Comparison of ENCODE assay signal across 8 mouse cellular contexts in the genomic region with DNA sequence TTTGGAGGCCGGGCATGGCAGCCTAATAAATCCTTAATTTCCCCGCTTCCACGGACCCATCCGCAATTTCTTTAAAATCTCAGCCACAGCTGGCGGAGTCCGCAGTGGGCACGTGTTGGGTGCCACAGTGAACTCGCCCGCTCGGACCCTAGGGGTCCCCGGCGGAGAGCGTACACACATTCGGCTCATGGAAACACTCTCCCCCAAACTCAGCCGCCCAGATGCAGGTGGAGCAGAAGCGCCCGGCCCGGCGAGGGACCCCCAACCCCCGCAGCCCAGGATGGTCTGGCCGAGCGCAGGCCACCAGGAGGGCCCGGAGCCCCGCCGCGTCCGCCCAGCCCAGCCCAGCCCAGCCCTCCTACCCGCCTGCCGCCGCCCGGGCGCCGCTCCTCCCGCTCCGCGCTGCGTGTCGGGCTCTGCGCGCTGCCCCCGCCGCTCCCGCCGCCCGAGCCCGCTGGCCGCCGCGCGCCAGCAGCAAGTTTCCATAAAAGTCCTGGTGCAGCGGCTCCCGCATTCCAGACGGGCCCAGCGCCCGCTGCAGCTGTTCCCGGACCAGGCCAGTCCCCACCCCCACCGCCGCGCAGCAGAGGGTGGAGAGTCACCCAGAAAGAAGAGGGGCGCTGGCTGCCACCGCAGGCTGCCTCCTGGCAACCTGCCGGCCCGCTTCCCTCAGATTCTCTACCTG. TPM values are rescaled to one million over a fixed set of nuclear protein-coding genes. Genes with fewer than 3 reads are reported as not detected.
DNase-seq lines count a peak whose midpoint lies in the region; ATAC-seq and TF ChIP-seq lines count a peak whose summit lies in the region.

No protein-coding gene starts in this region.

- 2% methylated on average over 43 of the region's 63 CpGs for WGBS in forebrain, embryonic 14.5 days

- H3K4me3 ChIP-seq in C2C12 (ENCODE audit: insufficient read depth, poor library complexity, severe bottlenecking) = peak overlapping the region; percentile 48
- H3K4me3 ChIP-seq in forebrain, embryonic 14.5 days (ENCODE audit: low read depth, low read length) = peak overlapping the region; percentile 50

- peaks cover 43% of the 10 kb centered on the region for H3K79me2 ChIP-seq in C2C12 (ENCODE audit: control insufficient read depth, insufficient read depth)

- intact Hi-C loops in heart, postnatal 14 days (cut with DNase I) = no loop called here

- H3ac ChIP-seq in C2C12 (ENCODE audit: control insufficient read depth, insufficient read length, low read depth) = peak overlapping the region; percentile 94

- no peak for TF ChIP-seq CTCF in C2C12 (IDR thresholded peaks at IDR 0.05; ENCODE audit: control insufficient read depth, insufficient read depth, insufficient read length)

- H3K27me3 ChIP-seq in C2C12 (ENCODE audit: control insufficient read depth, insufficient read depth, insufficient read length) = no peaks in the 10 kb centered on the region
- H3K27me3 ChIP-seq in forebrain, embryonic 14.5 days (replicated peaks; ENCODE audit: control insufficient read depth, insufficient read depth, low read length) = peaks cover 21% of the 10 kb centered on the region

- no peak overlapping the region for H3K27ac ChIP-seq in forebrain, embryonic 14.5 days (ENCODE audit: low read depth, low read length)

- no peaks in the 10 kb centered on the region for H3K9me3 ChIP-seq in forebrain, embryonic 14.5 days (replicated peaks; ENCODE audit: control insufficient read depth, low read length)

- peak overlapping the region; percentile 100 for H3K4me2 ChIP-seq in forebrain, embryonic 14.5 days (ENCODE audit: low read length)

- ATAC-seq in forebrain, embryonic 14.5 days = peak; percentile 85

- peak overlapping the region; percentile 68 for H3K9ac ChIP-seq in forebrain, embryonic 14.5 days (ENCODE audit: low read length)

- DNase-seq in adrenal gland, postnatal 14 days = peak; percentile 77
- peak; percentile 59 for DNase-seq in forebrain, embryonic 14.5 days (ENCODE audit: low spot score)
- DNase-seq in heart, postnatal 14 days = peak; percentile 86 to 88
- peak; percentile 85 to 91 for DNase-seq in kidney, postnatal 4 days
- DNase-seq in lung, postnatal 25 days (ENCODE audit: low spot score) = peak; percentile 59
- peak; percentile 34 for DNase-seq in retina, postnatal 7 days (ENCODE audit: low read depth, low spot score)
- DNase-seq in T-cell, adult 2 months (ENCODE audit: low spot score) = no peak

- no peaks in the 10 kb centered on the region for H3K4me1 ChIP-seq in forebrain, embryonic 14.5 days (ENCODE audit: control insufficient read depth, insufficient read depth, low read length)

- H3K36me3 ChIP-seq in C2C12 (ENCODE audit: control insufficient read depth, insufficient read depth) = no peaks in the 10 kb centered on the region
- H3K36me3 ChIP-seq in forebrain, embryonic 14.5 days (ENCODE audit: control insufficient read depth, insufficient read depth, low read length) = no peaks in the 10 kb centered on the region

- peaks cover 8% of the 10 kb centered on the region for H3K79me3 ChIP-seq in C2C12 (ENCODE audit: low read depth)

TF ChIP-seq in C2C12, 6 proteins besides CTCF, POLR2A, EP300 and RAD21:
- TF ChIP-seq USF1 (IDR thresholded peaks at IDR 0.05; ENCODE audit: low read depth) (peak; percentile 26), MYOD1 (IDR thresholded peaks at IDR 0.05; ENCODE audit: control insufficient read depth, insufficient read length, low read depth) (peak; percentile 88), MAX (IDR thresholded peaks at IDR 0.05) (peak; percentile 24), CEBPB (IDR thresholded peaks at IDR 0.05; ENCODE audit: low read depth) (no peak)

RNA-seq across cellular contexts. Expression of gene Nexn, which starts 0.7 kb away (rescaled TPM):
- 13.5 TPM for polyA plus RNA-seq in C2C12 (2012; fragmentation: generic; extraction: Trizol)
- total RNA-seq in adrenal gland, postnatal 14 days (2021) = 7.6 and 7.9 TPM in 2 replicates
- 1.8 TPM in 2 replicates for polyA plus RNA-seq in forebrain, embryonic 14.5 days (2014; fragmentation: Nextera tagmentation; extraction: Ambion mirVana)
- total RNA-seq in heart, postnatal 14 days (2021) = 100 to 1,000 TPM; 297 to 301 TPM

RNA-seq across cellular contexts. Expression of gene Fubp1, which starts 55.3 kb away (rescaled TPM):
- 53.4 TPM for polyA plus RNA-seq in C2C12 (2012; fragmentation: generic; extraction: Trizol)
- total RNA-seq in adrenal gland, postnatal 14 days (2021) = 149 and 160 TPM in 2 replicates
- polyA plus RNA-seq in forebrain, embryonic 14.5 days (2014; fragmentation: Nextera tagmentation; extraction: Ambion mirVana) = 292 and 293 TPM in 2 replicates
- 10 to 100 TPM; 68.1 to 80.6 TPM for total RNA-seq in heart, postnatal 14 days (2021)

RNA-seq across cellular contexts. Expression of gene Dnajb4, which starts 55.4 kb away (rescaled TPM):
- polyA plus RNA-seq in C2C12 (2012; fragmentation: generic; extraction: Trizol) = 11.7 TPM
- 38.6 and 45.2 TPM in 2 replicates for total RNA-seq in adrenal gland, postnatal 14 days (2021)
- 21.6 and 28.2 TPM in 2 replicates for polyA plus RNA-seq in forebrain, embryonic 14.5 days (2014; fragmentation: Nextera tagmentation; extraction: Ambion mirVana)
- total RNA-seq in heart, postnatal 14 days (2021) = 10 to 100 TPM; 74.3 to 80.3 TPM

Comparison
In these comparisons a context has a peak if more than half of its experiments do, and no peak if none do; other contexts are left out.
1. RNA of gene Nexn, which starts 0.7 kb away (total RNA-seq): 297 to 301 TPM in heart, postnatal 14 days; 7.6 to 7.9 TPM in adrenal gland, postnatal 14 days; every median in the first group is over 10 times any median in the second.